Mouse (Mus musculus) liver, postnatal 0 days (tissue): ENCODE data around the gene Rad51.

Experiments used
- CTCF ChIP-seq: sonication (generic); IDR thresholded peaks from 2 replicates; pipeline ENCODE4 v1.5.1; 2016; ENCODE audit warnings: antibody characterized with exemption, low read depth
- EP300 ChIP-seq: IDR thresholded peaks from 2 replicates; pipeline ENCODE4 v1.6.1; 2016; ENCODE audit warnings: antibody characterized with exemption, low read depth, mild to moderate bottlenecking

GRCm38 (mm10) chr2:119152255-119152654 is 39.7 kb downstream of the Rad51 start:
- TF ChIP-seq CTCF = no peak
- TF ChIP-seq EP300 = no peak
